Mouse (Mus musculus): Measurements from ENCODE around the gene Rnase2b.

DNA sequence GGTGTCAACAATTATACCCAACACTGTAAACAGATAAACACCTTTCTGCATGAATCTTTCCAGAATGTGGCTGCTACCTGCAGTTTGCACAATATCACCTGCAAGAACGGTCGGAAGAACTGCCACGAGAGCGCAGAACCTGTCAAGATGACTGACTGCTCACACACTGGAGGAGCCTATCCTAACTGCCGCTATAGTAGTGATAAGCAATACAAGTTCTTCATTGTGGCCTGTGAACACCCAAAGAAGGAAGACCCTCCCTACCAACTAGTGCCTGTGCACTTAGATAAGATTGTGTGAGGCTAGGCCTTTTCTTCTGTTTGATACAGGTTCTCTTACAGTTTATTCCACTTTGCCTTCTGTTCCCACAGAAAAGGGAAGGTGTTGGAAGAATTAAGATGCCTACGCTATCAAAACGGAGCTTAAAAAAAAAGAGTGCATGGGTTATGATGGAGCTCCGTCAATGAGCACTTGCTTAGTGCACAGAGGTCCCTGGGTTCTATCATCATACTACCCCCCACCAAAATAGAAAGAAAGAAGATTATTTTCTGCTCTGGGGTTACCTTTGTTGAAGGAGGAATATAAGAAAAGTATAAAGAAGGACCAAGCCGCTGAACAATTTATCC is 31.6 kb upstream of the Rnase2b start:
- no peak for TF ChIP-seq CTCF (IDR thresholded peaks at IDR 0.05; ENCODE audit: low read depth)
- no peak for TF ChIP-seq EP300 (optimal IDR thresholded peaks at IDR 0.05)
